Mouse (Mus musculus): ENCODE measurements at regions not wholly inside any gene's neighbourhood (a gene's known extent, or its start where the extent isn't known, plus 50 kb on each side); places are given as distances from the start of the nearest gene placed in this dataset.

- no peak for DNase-seq (ENCODE audit: low spot score in 2 of 2)
These were observed 432.6 kb downstream of the Mctp2 start for GRCm38 (mm10) chr7:71873817-71874216.

- no peak for DNase-seq (ENCODE audit: low spot score in 2 of 2)
These were observed 433.5 kb downstream of the Mctp2 start for GRCm38 (mm10) chr7:71872912-71873311.

GRCm38 (mm10) chr7:71867090-71867489 lies 439.3 kb downstream of the Mctp2 start:
- DNase-seq (ENCODE audit: low spot score in 2 of 2), result peak; percentile 2 to 4

GRCm38 (mm10) chr7:71865371-71866166 lies 440.8 kb downstream of the Mctp2 start:
- no peak for DNase-seq (ENCODE audit: low spot score in 2 of 2)

- DNase-seq (ENCODE audit: low spot score in 2 of 2), result no peak
These were observed 453.5 kb downstream of the Mctp2 start for GRCm38 (mm10) chr7:71852864-71853263.

- DNase-seq (ENCODE audit: low spot score in 2 of 2), result no peak
These were observed 457.2 kb downstream of the Mctp2 start for GRCm38 (mm10) chr7:71849174-71849573.

GRCm38 (mm10) chr7:71837845-71838244 lies 468.6 kb downstream of the Mctp2 start:
- no peak for DNase-seq (ENCODE audit: low spot score in 2 of 2)

- no peak for DNase-seq (ENCODE audit: low spot score in 2 of 2)
These were observed 474.4 kb downstream of the Mctp2 start for GRCm38 (mm10) chr7:71831790-71832525.

GRCm38 (mm10) chr7:71829567-71829966 lies 476.8 kb downstream of the Mctp2 start:
- no peak for DNase-seq (ENCODE audit: low spot score in 2 of 2)

GRCm38 (mm10) chr7:71816138-71816537 lies 464.9 kb upstream of the Gm10295 start:
- DNase-seq (ENCODE audit: low spot score in 2 of 2), result no peak

- DNase-seq (ENCODE audit: low spot score in 2 of 2), result no peak
These were observed 442.9 kb upstream of the Gm10295 start for GRCm38 (mm10) chr7:71794201-71794600.

GRCm38 (mm10) chr7:71788401-71788800 lies 437.1 kb upstream of the Gm10295 start:
- DNase-seq (ENCODE audit: low spot score in 2 of 2), result no peak

GRCm38 (mm10) chr7:71782496-71782895 lies 431.2 kb upstream of the Gm10295 start:
- no peak for DNase-seq (ENCODE audit: low spot score in 2 of 2)

- no peak for DNase-seq (ENCODE audit: low spot score in 2 of 2)
These were observed 398.6 kb upstream of the Gm10295 start for GRCm38 (mm10) chr7:71749886-71750285.

- DNase-seq (ENCODE audit: low spot score in 2 of 2), result no peak
These were observed 395.0 kb upstream of the Gm10295 start for GRCm38 (mm10) chr7:71746118-71746897.

- DNase-seq (ENCODE audit: low spot score in 2 of 2), result no peak
These were observed 377.2 kb upstream of the Gm10295 start for GRCm38 (mm10) chr7:71728509-71728908.

- DNase-seq (ENCODE audit: low spot score in 2 of 2), result no peak
These were observed 356.9 kb upstream of the Gm10295 start for GRCm38 (mm10) chr7:71708209-71708608.

- no peak for DNase-seq (ENCODE audit: low spot score in 2 of 2)
These were observed 354.9 kb upstream of the Gm10295 start for GRCm38 (mm10) chr7:71706201-71706600.

GRCm38 (mm10) chr7:71705426-71706050 lies 354.3 kb upstream of the Gm10295 start:
- DNase-seq (ENCODE audit: low spot score in 2 of 2), result peak in 1 of 2 experiments; percentile 1

GRCm38 (mm10) chr7:71704661-71705240 lies 353.5 kb upstream of the Gm10295 start:
- DNase-seq (ENCODE audit: low spot score in 2 of 2), result no peak

All from right cerebral cortex, postnatal 36 days (tissue).